Mouse (Mus musculus) heart, embryonic 12.5 days (tissue): ENCODE data around the gene Bcar3. TPM values are rescaled to one million over a fixed set of nuclear protein-coding genes. Genes with fewer than 3 reads are reported as not detected.

Source experiments
- ATAC-seq: fragments of 200-750 bp; cut with Nextera tagmentation; 2 replicates; pipeline ENCODE4 v1.8.0; 2017; ENCODE audit warnings: moderate TSS enrichment, moderate library complexity; ENCODE audit not compliant: insufficient number of reproducible peaks, low FRiP score
- H3K27ac ChIP-seq: fragments of 300-500 bp; sonication (generic); 2 replicates; pipeline ENCODE4 v1.5.1; 2016; ENCODE audit warnings: mild to moderate bottlenecking, moderate library complexity; ENCODE audit not compliant: poor library complexity, severe bottlenecking
- H3K27me3 ChIP-seq: fragments of 300-500 bp; sonication (generic); replicated peaks from 2 replicates; pipeline ENCODE4 v1.6.1; 2016; ENCODE audit warnings: mild to moderate bottlenecking, moderate library complexity
- H3K36me3 ChIP-seq: fragments of 300-500 bp; sonication (generic); 2 replicates; pipeline ENCODE4 v1.6.1; 2016; ENCODE audit warnings: mild to moderate bottlenecking, moderate library complexity
- H3K4me1 ChIP-seq: fragments of 300-500 bp; sonication (generic); replicated peaks from 2 replicates; pipeline ENCODE4 v1.6.1; 2016; ENCODE audit warnings: mild to moderate bottlenecking
- H3K4me2 ChIP-seq: fragments of 300-500 bp; sonication (generic); 2 replicates; pipeline ENCODE4 v1.6.1; 2016; ENCODE audit warnings: mild to moderate bottlenecking, moderate library complexity
- H3K4me3 ChIP-seq: fragments of 300-500 bp; sonication (generic); 2 replicates; pipeline ENCODE4 v1.5.1; 2016; ENCODE audit warnings: mild to moderate bottlenecking
- H3K9ac ChIP-seq: fragments of 300-500 bp; sonication (generic); 2 replicates; pipeline ENCODE4 v1.6.1; 2016; ENCODE audit warnings: mild to moderate bottlenecking, moderate library complexity
- H3K9me3 ChIP-seq: fragments of 300-500 bp; sonication (generic); replicated peaks from 2 replicates; pipeline ENCODE4 v1.6.1; 2016; ENCODE audit warnings: mild to moderate bottlenecking, moderate library complexity
- WGBS: fragments of 180-500 bp; shearing (Covaris S2); methylation state at CpG from one replicate; pipeline ENCODE4 v1.1.7; 2016; 5-methylcytosine and 5-hydroxymethylcytosine counted together
- polyA plus RNA-seq: library from polyadenylated mRNA; unstranded; fragments of >200 nt; fragmentation: Nextera tagmentation; extraction: Ambion mirVana; gene quantifications from 2 replicates; pipeline ENCODE4 v1.2.1, GENCODE M21; 2016

Bcar3 gene
- polyA plus RNA-seq, 1 experiment from 2014 or later = 7.3 TPM

- peaks cover 50% of the 10 kb centered on the region for H3K36me3 ChIP-seq
- no peaks in the 10 kb centered on the region for H3K27me3 ChIP-seq
- no peaks in the 10 kb centered on the region for H3K9me3 ChIP-seq
- no peak overlapping the region for H3K27ac ChIP-seq
- H3K4me2 ChIP-seq = no peak overlapping the region
- 0 out of 2 replicates have a peak, but pooled peaks cover 4% of the 10 kb centered on the region for H3K4me1 ChIP-seq
- no peak overlapping the region for H3K4me3 ChIP-seq
- 81% methylated on average over 2 of the region's 2 CpGs for WGBS
- ATAC-seq = no peak
- H3K9ac ChIP-seq = no peak overlapping the region
These were observed 251.4 kb downstream of the Bcar3 start for GRCm38 (mm10) chr3:122545346-122545745.

- Histone ChIP-seq H3K4me3 (no peak overlapping the region), H3K36me3 (peaks cover 35% of the 10 kb centered on the region), H3K4me1 (no peaks in the 10 kb centered on the region), H3K9ac (no peak overlapping the region), H3K27me3 (no peaks in the 10 kb centered on the region), H3K4me2 (no peak overlapping the region), H3K9me3 (no peaks in the 10 kb centered on the region), H3K27ac (no peak overlapping the region)
- 71% methylated on average over 4 of the region's 4 CpGs for WGBS
- no peak for ATAC-seq
These were observed 253.5 kb downstream of the Bcar3 start for GRCm38 (mm10) chr3:122547469-122547868.

GRCm38 (mm10) chr3:122551174-122551573 is 257.2 kb downstream of the Bcar3 start:
- peaks cover 17% of the 10 kb centered on the region for H3K36me3 ChIP-seq
- H3K4me2 ChIP-seq = no peak overlapping the region
- H3K27me3 ChIP-seq = no peaks in the 10 kb centered on the region
- no peaks in the 10 kb centered on the region for H3K9me3 ChIP-seq
- no peak overlapping the region for H3K27ac ChIP-seq
- H3K9ac ChIP-seq = no peak overlapping the region
- 94% methylated on average over 3 of the region's 3 CpGs for WGBS
- no peaks in the 10 kb centered on the region for H3K4me1 ChIP-seq
- H3K4me3 ChIP-seq = no peak overlapping the region
- no peak for ATAC-seq

- Histone ChIP-seq H3K27me3 (no peaks in the 10 kb centered on the region), H3K36me3 (peaks cover 10% of the 10 kb centered on the region), H3K27ac (no peak overlapping the region), H3K4me3 (no peak overlapping the region), H3K4me2 (no peak overlapping the region), H3K9ac (no peak overlapping the region), H3K4me1 (no peaks in the 10 kb centered on the region), H3K9me3 (no peaks in the 10 kb centered on the region)
- no peak for ATAC-seq
- WGBS = 79% methylated on average over 2 of the region's 2 CpGs
These were observed 263.8 kb downstream of the Bcar3 start for GRCm38 (mm10) chr3:122557766-122558165.

- no peak overlapping the region for H3K4me3 ChIP-seq
- peaks cover 9% of the 10 kb centered on the region; the same call in 1 of the 2 replicates for H3K4me1 ChIP-seq
- no peaks in the 10 kb centered on the region for H3K27me3 ChIP-seq
- peaks cover 16% of the 10 kb centered on the region for H3K36me3 ChIP-seq
- WGBS = 21% methylated on average over 7 of the region's 7 CpGs
- H3K27ac ChIP-seq = no peak overlapping the region
- no peak overlapping the region for H3K9ac ChIP-seq
- ATAC-seq = no peak
- H3K4me2 ChIP-seq = no peak overlapping the region
- H3K9me3 ChIP-seq = no peaks in the 10 kb centered on the region
These were observed 271.3 kb downstream of the Bcar3 start for GRCm38 (mm10) chr3:122565285-122565684.

- H3K27ac ChIP-seq = no peak overlapping the region
- no peak overlapping the region for H3K4me3 ChIP-seq
- peaks cover 13% of the 10 kb centered on the region for H3K36me3 ChIP-seq
- no peaks in the 10 kb centered on the region for H3K9me3 ChIP-seq
- no peak overlapping the region for H3K4me2 ChIP-seq
- ATAC-seq = no peak
- no peak overlapping the region for H3K9ac ChIP-seq
- H3K4me1 ChIP-seq = peaks cover 9% of the 10 kb centered on the region; the same call in 1 of the 2 replicates
- H3K27me3 ChIP-seq = no peaks in the 10 kb centered on the region
- WGBS = 76% methylated on average over 3 of the region's 3 CpGs
These were observed 272.2 kb downstream of the Bcar3 start for GRCm38 (mm10) chr3:122566112-122566511.

GRCm38 (mm10) chr3:122566549-122566948 is 272.6 kb downstream of the Bcar3 start:
- Histone ChIP-seq H3K36me3 (peaks cover 10% of the 10 kb centered on the region), H3K9ac (no peak overlapping the region), H3K4me2 (no peak overlapping the region), H3K9me3 (no peaks in the 10 kb centered on the region), H3K27ac (no peak overlapping the region), H3K4me1 (peaks cover 9% of the 10 kb centered on the region; the same call in 1 of the 2 replicates), H3K4me3 (no peak overlapping the region), H3K27me3 (no peaks in the 10 kb centered on the region)
- ATAC-seq = no peak
- 49% methylated on average over 4 of the region's 4 CpGs for WGBS

GRCm38 (mm10) chr3:122573426-122574286 is 279.7 kb downstream of the Bcar3 start:
- Histone ChIP-seq H3K27ac (no peak overlapping the region), H3K27me3 (no peaks in the 10 kb centered on the region), H3K4me2 (no peak overlapping the region), H3K9ac (no peak overlapping the region), H3K4me1 (peaks cover 3% of the 10 kb centered on the region; the same call in 1 of the 2 replicates), H3K9me3 (peaks cover 2% of the 10 kb centered on the region; the same call in 1 of the 2 replicates), H3K4me3 (no peak overlapping the region), H3K36me3 (peaks cover 7% of the 10 kb centered on the region)
- ATAC-seq = no peak
- 86% methylated on average over 5 of the region's 5 CpGs for WGBS

- Histone ChIP-seq H3K4me1 (peaks cover 3% of the 10 kb centered on the region; the same call in 1 of the 2 replicates), H3K27me3 (no peaks in the 10 kb centered on the region), H3K36me3 (peaks cover 5% of the 10 kb centered on the region), H3K4me3 (no peak overlapping the region), H3K4me2 (no peak overlapping the region), H3K27ac (no peak overlapping the region), H3K9me3 (peaks cover 2% of the 10 kb centered on the region; the same call in 1 of the 2 replicates), H3K9ac (no peak overlapping the region)
- ATAC-seq = no peak
- 56% methylated on average over 1 of the region's 1 CpGs for WGBS
These were observed 281.0 kb downstream of the Bcar3 start for GRCm38 (mm10) chr3:122574921-122575320.

- Histone ChIP-seq H3K36me3 (peaks cover 4% of the 10 kb centered on the region), H3K27me3 (no peaks in the 10 kb centered on the region), H3K9me3 (peaks cover 2% of the 10 kb centered on the region; the same call in 1 of the 2 replicates), H3K9ac (no peak overlapping the region), H3K4me2 (no peak overlapping the region), H3K4me3 (no peak overlapping the region), H3K4me1 (peaks cover 3% of the 10 kb centered on the region; the same call in 1 of the 2 replicates), H3K27ac (no peak overlapping the region)
- no peak for ATAC-seq
These were observed 283.4 kb downstream of the Bcar3 start for GRCm38 (mm10) chr3:122577360-122577759.
